Mouse (Mus musculus) embryo, embryonic 9.5 days (tissue): ENCODE data around the gene Ppp4r3a.
"Not testable (repeated sequence)": the region's sequence is repeated elsewhere in the genome, so short reads cannot be mapped to it uniquely, and the experiment has no call there.

ENCODE experiments used
- DNase-seq: peaks from one replicate; pipeline ENCODE4 v3.0.0-alpha.2; 2017; ENCODE audit errors: extremely low spot score

Ppp4r3a gene

GRCm38 (mm10) chr12:101028247-101028953 lies 55.1 kb downstream of the Ppp4r3a start:
- DNase-seq: no peak

- peak; percentile 29 for DNase-seq
Observed at GRCm38 (mm10) chr12:101027451-101028246, 55.9 kb downstream of the Ppp4r3a start.

DNA sequence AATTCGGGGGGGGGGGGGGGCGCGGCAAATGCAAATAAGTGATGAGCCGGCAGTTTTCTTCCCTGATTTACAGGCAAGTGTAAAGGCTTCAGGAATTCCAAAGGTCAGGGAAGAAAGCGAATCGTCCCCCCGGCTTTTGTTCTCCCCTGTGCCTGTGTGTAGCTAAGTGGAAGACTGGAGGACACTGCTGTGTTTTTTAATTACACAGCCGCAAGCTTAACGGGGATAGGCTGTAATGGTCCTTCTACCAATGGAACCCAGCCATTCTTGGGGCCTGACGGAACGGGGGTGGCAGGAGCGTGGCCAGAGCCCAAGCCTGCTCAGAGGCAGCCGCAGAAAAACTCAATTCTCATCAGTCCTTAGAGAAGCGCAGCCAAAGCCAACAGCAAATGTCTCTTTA lies 56.6 kb downstream of the Ppp4r3a start:
- no peak for DNase-seq

- DNase-seq: no peak
Observed at GRCm38 (mm10) chr12:101026518-101026917, 57.0 kb downstream of the Ppp4r3a start.

DNA sequence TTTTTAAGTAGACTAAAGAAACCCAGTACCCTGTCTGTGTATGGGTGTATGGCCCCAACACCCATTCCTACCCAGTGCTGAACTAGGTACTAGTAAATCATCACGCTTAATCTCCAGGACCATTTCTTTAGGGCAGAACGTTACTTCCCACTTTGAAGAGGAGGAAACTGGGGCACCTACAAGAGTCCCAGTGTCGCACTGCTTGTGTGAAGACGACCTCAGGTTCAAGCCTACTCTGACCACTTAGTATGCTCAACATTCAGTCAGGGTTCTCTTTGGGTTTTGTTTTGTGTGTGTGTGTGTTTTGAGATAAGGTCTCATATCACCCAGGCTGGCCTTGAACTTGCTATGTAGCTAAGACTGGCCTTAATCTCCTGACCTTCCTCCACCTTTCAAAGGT lies 57.5 kb downstream of the Ppp4r3a start:
- DNase-seq: no peak

DNA sequence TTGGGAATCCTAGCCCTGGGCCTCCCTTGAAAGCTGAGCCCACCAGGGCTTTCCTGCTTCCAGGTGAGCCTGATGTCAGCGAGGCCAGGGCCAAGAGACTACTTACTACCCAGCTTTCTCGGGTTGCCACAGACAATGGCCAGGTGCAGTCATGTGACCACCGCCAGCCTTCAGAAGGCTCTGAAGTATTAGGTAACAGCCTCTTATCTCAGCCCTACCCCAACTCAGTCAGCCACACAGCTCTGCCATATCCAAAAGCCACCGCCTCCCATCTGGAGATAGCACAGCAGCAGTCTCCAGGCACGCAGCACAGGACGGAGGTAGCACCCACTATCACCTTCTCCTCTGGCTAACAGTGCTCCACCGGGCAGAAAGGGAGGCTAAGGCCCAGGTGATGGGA lies 58.1 kb downstream of the Ppp4r3a start:
- no peak for DNase-seq

DNA sequence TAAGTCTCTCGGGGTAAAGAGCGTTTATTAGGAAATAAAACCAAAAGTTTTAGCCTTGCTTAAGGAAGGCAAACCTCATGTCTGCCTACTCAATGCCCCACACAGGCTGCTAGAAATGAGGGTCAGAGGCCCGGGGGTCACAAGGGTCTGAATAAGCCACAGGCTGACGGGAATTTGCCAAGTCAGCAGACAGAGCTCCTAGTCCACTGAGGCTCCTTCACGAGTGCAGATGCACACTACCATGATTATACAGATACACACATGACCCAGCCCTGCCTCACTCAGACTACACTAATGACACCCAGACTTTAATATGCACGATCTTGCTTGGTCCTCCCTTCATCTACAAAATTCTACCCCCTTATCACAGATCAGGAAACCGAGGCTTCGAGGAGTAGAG lies 58.7 kb downstream of the Ppp4r3a start:
- DNase-seq: no peak

GRCm38 (mm10) chr12:101023143-101023542 lies 60.4 kb downstream of the Ppp4r3a start:
- DNase-seq: no peak

GRCm38 (mm10) chr12:101022353-101022752 lies 61.1 kb downstream of the Ppp4r3a start:
- DNase-seq: no peak

GRCm38 (mm10) chr12:101021484-101022226 lies 61.8 kb downstream of the Ppp4r3a start:
- DNase-seq: no peak

- no peak for DNase-seq
Observed at GRCm38 (mm10) chr12:101020210-101021015, 63.1 kb downstream of the Ppp4r3a start.

GRCm38 (mm10) chr12:101019443-101019842 lies 64.1 kb downstream of the Ppp4r3a start:
- no peak for DNase-seq

DNA sequence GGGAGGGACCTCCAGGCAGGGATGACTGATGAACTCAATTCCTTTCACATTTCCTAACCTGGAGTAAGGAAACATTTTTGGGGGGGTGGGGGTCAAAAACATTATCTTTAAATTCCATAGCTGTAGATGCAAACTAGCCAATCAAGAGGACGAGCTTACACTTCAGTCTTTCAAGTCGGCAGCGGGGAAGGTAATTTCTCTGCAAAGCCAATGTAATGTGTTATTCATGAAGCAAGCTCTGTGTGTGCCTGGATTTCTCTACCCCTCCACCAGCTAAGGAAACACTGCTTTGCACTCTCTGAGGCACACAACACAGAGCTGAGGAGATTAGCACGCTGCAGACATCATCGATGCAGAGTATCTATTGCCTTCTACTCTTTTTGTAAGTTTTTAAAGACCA lies 64.5 kb downstream of the Ppp4r3a start:
- no peak for DNase-seq

- DNase-seq: no peak
Observed at GRCm38 (mm10) chr12:101017971-101018371, 65.5 kb downstream of the Ppp4r3a start.

GRCm38 (mm10) chr12:101016412-101016928 lies 67.0 kb downstream of the Ppp4r3a start:
- no peak for DNase-seq

- no peak for DNase-seq
Observed at GRCm38 (mm10) chr12:101015926-101016325, 67.6 kb downstream of the Ppp4r3a start.

DNA sequence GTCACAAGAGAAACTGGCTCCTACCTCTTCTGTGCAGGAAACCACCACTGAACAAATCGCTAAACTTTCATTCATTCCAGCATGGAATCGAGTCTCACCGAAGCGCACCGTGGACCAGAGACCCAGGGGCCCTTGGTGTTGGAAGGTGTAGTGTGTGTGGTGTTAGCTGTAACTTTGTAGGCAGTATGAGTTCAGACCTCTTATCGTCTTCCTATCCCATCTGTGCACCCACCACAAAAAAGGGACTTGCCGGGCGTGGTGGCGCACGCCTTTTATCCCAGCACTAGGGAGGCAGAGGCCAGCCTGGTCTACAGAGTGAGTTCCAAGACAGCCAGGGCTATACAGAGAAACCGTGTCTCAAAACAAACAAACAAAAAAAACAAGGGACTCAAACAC lies 68.3 kb downstream of the Ppp4r3a start:
- no peak for DNase-seq

DNA sequence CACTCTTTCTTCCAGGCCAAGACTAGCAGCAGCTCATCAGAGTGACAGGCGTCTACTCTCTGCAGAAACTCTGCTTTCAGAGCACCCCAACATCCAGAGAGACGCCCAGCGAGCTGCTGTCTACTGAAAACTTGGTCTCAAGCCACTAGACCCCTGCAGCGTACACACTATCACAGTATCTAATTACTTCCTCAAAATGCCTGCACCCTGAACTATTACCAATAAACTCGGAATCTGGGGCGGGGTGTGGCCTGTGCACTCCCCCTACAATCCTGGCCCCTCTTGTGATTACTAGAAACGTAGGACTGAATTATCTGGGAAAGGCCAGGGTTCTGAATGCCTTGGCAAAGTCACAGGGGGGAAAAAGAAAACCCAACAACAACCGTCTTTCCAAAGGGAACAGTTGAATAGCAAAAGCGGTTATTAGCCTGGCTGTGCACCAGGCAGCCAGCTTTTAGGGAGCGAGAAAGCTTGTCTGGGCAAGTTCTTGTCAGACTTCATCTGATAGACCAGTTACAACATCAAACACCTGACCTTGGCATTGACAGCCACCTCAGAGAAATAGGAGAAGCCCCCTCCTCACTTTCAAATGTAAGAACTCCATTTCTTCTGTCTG lies 68.8 kb downstream of the Ppp4r3a start:
- no peak for DNase-seq

- DNase-seq: not testable (repeated sequence)
Observed at GRCm38 (mm10) chr12:101013668-101014067, 69.8 kb downstream of the Ppp4r3a start.

DNA sequence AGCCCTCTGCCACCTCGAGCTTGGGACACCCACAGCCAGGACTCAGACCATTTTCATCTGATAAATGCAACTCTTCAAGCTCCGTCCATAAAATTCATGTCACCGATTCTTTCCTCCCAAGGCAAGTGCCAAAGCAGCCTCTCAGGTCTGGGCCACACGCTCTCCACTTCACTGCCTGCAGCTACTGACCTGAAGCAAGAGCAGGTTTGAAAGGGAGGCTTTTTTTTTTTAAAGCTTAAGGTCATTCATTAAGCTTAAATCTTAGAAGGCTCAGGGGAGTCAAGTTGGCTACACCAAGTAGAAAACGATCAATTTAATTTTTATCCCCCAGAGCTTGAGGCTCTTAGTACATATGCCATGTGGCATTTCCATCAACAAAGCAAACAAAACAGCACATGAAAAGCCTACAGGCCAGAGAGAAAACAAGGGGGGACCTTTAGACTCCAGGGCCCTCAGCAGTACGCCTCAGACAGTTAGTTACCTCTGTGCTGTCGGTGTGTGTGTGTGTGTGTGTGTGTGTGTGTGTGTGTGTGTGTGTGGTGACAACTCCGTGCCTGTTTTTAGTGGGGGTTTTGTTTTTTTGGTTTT lies 70.3 kb downstream of the Ppp4r3a start:
- DNase-seq: no peak
